Mouse (Mus musculus) gastrocnemius, adult 18-20 months (tissue): ENCODE data around the gene Gns. TPM values are rescaled to one million over a fixed set of nuclear protein-coding genes. Genes with fewer than 3 reads are reported as not detected.

Experiments
- DNase-seq: peaks from one replicate; pipeline ENCODE4 v3.0.0; 2021; ENCODE audit warnings: low spot score
- total RNA-seq, 2 experiments: library from RNA; stranded (reverse); gene quantifications; 2 replicates each; pipeline ENCODE4 v1.2.3; 2021

The Gns gene
- total RNA-seq, 2 experiments from 2014 or later: 26.8 to 29.2 TPM

DNA sequence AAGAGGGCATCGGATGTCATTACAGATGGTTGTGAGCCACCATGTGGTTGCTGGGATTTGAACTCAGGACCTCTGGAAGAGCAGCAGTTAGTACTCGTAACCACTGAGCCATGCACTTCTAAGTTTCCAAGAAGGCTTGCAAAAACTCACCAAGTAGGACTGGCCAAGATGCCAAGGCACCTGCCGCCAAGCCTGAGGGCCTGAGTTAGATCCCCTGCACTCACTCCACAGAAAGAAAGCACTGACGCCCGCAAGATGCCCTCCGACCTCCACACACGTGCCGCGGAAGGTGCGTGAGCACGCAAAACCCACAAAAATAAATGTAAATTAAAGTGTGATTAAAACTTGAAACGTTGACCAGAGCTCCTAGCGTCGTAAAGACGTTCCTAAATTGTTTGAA is 584 bp upstream of the Gns start:
- no peak for DNase-seq

DNA sequence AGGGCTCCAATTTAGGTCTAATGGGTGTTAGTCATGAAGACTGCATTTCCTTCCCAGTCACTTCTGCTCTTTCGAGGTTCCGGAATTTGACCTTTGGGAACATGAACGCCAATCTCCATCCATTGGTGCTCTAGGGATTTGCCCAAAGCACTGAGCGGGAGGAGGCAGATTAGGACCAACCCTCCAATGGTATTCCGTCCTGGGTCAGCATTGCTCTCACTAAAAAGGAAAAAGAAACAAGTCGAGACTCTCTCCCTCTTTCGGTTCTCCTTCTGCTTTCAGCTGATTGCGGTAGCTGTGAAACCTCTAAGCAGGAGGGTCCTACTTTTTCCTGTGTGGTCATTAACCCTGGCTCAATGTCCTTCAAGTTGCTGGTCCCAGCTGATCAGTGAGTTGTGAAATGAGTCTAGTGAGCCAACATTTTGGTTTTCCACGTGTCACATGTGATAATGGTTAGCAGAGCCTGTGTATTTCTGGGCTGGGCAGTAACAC is 937 bp downstream of the Gns start:
- peak; percentile 48 for DNase-seq

DNA sequence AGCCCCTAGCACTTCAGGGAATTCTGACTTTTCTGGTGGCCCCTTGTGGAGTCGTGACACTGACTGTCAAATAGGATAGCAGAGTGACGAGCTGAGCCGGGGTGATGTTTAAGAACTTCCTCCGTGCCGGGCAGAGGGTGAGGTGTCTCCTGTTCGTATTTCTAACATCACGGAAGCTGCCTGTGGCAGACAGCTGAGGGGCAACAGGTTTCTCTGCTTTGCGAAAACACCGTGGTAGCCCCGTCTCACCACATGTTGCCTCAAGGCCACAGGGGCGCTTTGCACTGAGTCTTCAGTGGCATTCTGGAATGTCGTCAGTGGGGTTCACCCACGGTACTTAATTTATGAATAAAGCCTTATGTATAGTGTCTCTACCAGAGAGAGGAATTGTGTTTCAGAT is 2.4 kb downstream of the Gns start:
- DNase-seq: no peak

DNA sequence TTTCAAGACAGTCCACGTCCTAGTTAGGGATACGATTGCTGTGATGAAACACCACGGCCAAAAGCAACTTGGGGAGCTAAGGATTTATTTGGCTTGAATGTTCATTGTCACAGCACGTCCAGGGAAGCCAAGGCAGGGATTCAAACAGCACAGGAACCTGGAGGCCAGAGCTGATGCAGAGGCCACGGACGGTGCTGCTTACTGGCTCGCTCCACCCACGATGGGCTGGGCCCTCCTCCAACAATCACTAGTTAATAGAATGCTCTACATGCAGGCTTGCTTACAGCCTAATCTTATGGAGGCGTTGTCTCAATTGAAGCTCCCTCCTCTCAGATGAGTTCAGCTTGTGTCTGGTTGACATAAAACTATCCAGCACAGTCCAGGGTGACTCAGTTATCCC is 2.9 kb downstream of the Gns start:
- DNase-seq: no peak

DNA sequence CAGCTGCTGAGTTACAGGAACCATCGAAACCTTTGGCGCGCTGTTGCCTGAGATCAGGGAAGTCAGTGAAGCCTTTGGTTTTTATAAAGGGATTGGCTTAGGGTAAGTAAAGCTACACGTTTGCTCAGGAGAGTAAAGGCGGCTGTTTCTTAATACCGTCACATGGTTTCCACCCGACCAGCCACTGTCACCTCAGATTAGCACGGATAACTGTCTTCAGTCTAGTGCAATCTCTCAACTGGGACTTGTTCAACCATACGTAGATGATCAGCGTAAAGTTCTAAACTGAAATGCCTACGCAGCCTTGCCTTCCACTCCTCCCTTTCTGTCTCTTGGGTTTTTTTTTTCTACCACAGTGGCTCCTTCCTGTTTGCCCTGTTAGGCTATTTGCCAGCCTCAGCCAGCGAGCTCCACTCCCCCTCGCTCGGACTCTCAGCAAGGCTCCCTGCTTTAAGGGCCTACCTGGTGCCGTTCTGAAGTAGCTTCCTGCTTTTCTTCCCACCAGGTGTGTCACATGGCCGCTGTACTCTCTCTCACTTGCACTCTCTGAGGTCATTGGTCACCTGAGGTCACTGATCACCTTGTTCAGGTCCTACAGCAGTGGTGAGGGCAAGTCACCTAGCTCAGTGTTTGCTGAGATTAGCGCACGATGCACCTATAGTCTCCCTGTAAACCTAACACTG is 4.0 kb downstream of the Gns start:
- no peak for DNase-seq

DNA sequence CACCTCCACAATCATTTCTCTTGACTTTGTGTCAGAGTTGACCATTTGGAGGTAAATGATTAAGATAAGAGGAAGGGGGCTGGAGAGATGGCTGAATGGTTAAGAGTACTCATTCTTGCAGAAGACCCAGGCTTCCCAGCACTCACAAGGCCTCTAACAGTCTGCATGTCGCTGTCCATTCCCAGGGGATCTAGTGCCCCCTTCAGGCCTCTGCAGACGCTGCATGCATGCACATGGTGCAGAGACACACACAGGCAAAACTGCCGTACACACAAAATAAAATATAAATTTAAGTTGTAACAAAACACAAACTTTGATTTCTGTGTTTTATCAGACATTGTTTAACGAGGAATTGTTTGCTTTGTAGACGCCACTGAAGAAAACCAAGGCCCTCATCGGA is 5.9 kb downstream of the Gns start:
- no peak for DNase-seq

DNA sequence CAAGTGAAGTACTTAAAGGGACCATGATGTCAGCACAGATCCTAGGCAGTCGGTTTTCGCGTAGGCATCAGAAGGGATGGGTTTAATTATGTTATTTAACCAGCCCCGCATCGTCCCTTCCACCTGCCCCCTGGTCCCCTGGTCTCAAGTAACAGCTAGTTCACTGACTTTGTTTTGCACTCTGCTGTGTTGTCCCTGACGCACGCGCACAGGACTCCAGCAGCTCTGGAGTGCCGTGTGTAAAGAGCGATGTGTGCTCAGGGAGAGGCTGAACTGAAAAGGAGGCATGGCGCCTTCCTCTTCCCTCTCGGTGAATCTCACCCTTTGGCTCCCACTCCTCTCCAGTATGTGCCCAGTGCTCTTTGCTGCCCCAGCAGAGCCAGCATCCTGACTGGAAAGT is 9.1 kb downstream of the Gns start:
- DNase-seq: no peak

DNA sequence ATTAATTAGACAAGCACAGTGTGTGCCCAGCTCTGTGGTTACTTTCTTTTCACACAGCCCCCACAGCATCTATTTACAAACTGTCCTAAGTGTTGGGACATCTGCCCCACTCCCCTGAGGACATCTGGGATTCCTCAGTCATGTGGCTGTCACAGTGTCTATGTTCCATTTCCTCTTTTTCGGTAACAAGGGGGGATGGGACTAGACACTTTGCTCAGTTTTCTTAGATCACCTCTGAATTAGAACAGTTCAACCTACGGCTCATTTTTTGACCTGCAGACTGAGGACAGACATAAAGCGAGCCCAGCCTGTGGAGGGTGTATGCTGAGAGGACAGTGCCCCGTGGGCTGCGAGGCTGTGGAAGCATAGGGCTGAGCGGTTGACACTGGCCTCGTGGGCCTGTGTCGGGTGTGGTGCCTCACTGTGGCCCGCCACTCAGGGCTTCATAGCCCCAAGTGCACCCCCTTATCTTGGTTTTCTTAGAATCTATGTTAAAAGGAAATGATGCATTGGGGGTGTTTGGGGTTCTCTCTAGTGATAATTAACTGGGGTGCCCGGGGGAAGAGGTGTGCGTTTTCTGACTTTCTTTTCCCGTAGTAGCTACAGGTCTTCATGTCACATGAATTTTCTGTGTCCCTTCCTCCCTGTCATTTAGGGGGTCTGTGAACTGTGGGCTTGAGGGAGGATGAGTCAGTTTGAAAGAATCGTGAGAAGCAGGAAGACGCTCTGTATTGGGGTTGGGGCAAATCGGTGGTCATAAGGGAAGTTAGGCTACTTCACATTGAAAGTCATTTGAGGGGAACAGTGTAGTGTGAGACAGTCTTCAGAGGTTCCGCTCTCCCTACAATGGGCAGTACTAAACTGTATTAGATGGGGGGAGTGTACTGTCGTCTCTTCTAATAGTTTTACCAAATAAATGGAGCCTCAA is 10.1 kb downstream of the Gns start:
- DNase-seq: peak; percentile 29

DNA sequence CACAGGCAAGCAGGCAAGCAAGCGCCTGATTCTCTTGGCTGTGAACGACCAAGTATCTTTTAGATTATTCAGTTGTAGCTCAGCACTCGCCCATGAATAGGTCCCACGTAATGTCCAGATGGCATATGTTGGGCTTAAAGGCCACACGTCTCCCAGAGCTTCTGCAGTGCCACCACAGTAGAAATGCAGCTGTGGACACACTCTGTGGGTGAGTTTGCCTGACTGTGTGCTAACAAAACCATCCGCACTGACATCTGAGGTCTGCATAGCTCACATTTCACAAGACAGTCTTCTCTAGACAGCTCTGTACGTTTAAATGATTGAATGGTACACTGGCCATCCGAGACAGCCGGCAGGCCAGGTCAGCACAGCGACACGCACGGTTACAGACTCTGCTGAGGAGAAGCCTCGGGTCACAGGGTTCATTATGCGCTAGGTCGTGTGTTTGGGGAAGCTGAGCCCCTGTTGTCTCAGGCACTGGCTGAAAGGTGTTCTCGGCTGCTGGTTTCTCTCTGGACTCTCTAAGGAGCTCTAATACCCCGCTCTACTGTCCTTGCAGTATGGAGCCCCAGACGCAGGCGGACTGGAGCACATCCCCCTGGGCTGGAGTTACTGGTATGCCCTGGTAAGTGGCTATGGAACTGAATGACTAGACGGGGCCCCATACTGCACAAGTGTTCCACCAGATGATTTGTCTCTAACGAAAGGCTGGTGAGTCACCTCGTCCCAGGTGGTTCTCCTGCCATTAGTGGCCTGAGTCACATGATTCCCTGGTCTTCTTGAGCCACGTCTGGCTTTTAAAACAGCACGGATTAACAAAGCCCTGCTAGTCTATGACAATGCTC is 11.0 kb downstream of the Gns start:
- no peak for DNase-seq

DNA sequence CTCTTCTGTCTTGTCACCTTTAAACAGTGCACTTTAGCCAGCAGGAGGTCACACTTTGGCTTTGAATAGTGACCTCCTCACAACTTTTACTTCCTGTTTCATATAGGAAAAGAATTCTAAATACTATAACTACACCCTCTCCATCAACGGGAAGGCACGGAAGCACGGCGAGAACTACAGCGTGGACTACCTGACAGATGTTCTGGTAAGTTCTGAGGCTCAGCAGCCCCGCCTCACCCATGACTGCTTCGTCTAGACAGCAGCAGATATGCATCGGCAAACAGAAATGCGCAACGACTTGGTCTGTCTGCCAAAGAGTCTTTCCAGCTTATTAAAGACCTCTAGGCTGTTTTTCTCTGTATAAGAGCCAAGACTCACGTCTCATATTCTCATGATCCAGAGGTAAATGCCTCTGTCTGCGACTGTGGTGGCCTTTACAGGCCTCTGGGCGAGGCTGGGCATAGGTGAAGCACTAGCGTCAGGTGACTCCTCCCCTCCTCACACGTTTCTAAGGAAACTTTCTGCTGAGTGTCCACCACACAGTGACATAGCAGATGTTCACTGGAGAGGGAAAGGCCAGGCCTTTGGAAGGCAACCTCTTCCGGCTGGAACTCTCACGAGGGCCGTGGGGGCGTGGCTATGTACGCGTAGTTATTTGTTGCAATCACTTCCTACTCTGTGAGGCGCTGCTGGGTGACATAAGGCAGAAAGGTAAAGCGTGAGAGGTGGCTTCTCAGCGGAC is 11.8 kb downstream of the Gns start:
- no peak for DNase-seq

DNA sequence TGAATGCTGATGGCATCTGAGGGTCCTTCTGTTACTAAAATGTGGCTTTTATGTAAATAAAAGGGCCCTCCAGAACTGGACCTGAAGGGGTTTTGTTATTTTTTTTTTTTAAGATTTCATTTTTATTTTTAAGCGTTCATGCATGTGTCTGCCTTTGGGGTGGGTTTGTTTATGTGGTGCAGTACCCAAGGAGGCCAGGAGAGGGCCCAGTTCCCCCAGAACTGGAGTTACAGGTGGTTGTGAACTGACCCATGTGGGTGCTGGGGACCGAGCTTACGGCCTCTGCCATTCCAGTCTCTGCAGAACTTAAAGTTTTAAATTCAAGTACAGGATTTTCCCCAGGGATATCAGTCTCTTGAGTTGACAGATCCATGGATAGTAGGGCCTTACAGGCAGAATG is 14.5 kb downstream of the Gns start:
- DNase-seq: no peak

DNA sequence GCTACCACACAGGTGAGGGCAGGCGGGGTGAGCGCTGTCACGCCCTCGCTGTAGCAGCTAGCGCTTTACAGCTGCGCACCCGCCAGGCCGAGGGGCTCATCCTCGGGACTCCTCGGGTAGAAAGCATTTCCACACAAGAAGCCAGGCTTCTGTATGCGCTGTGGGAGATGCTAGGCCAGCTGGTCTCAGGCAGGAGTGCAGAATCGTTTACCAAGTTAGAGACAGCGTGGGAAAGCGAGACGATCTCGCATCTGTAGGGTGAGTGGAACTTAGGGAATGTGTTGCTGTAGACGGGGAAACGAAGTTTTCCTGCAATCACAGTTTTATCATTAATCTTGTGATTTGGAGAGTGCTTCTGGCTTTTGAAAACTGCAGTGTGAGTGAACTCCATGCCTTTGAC is 16.4 kb downstream of the Gns start:
- DNase-seq: no peak

DNA sequence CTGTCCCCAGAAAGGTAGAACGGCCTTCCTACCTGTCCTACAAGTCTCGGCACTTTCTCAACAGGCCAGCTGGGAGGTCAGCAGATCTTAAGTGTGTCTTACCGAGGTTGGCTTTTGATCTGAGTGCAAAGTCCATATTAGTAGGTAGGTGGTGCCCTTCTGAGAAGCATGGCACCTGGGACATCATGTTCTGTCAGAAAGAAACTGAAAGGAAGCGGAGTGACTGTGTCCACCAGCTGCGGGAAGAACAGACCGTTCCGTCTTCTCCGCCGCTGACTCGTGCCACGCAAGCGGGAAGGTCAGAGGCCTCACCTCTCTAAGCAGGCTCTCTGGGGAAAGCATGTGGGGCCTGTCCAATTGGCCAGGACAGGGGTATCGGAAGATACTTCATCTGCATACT is 19.8 kb downstream of the Gns start:
- no peak for DNase-seq

DNA sequence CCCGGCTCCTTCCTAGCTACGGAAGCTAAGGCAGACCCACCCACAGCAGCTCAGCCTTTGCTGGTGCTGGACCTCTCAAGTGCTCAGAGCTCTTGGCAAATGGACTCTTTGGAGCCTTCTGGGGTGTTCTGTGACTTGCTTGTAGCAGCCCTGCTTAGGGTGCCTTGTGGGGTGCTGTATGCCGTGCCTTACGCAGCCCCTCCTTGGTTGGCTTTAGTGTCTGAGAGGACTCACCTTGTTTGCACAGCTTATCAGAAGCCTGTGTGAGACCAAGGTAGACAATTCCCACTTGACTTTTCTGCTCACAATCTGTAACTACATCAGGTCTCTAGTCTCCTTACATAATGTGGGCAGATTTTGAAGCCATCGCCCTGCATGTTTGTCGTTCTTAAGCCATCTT is 20.8 kb downstream of the Gns start:
- DNase-seq: no peak

DNA sequence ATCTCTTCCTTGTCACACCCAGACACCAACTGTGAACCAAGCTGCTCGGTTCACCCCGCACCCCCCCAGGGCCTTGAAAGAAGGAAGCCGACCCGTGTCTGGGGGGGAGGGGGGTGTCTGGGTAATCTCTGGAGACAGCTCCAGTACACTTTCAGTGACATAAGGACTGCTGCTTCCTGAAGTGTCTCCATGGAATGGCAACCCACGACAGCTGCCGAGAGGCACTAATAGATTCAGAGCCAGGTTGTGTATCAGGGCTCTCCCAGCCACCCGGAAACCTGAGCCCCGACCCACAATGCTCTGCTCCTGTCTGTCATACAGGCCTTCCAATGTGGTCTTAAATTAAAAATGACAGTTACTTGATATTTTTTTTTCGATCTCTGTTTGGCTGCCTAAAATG is 21.5 kb downstream of the Gns start:
- peak; percentile 58 for DNase-seq

DNA sequence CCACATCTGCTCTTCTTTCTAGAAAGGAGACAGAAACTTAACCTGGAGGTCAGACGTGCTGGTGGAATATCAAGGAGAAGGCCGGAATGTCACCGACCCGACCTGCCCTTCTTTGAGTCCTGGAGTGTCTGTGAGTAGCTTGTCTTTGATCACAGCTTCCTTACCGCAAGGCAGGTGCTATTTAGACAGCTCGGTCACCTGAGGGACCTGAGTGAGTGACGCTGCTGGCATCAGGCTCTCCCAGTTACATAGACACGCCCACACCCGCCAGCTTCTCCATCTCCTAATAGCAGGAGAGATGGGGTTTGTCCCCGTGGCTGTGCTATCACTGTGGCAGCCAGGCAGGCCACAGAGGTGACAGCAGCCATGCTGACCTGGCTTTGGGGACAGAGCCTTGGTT is 25.7 kb downstream of the Gns start:
- no peak for DNase-seq

DNA sequence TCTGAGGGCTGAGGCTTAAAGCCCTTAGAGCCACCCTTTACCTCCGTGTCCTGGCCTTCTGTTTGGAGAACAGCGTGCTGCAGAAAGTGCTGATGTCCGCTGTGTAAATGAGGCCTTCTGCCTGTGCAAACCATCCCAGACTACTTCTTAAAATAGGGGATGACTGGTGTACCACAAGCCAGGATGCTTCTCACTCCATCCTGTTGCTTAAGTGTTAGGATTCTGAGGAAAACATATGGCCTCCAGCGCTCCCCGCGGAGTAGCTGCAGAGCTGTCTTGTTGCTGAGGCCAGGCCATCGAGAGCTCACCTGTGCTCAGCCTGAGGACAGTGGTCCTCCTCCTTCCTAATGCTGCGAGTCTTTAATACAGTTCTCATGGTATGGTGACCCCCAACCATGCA is 27.0 kb downstream of the Gns start:
- DNase-seq: no peak

DNA sequence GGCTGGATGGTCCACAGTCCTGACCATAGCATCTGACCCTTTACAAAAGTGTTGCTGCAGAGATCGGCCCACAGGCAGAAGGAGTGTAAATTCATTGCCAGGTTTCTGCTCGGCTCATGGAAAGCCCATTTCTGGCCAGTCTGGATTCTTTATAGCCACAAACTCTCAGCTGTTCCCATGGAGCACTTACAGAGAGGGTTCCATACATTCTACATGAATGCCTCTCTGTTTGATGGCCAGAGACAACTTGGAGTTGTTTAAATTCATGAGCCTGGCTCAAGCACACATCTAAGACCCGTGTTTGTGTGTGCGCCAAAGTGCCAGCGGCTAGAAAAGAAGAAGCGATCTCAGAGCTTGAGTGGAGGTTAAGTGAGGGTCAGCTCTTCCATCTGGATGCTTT is 29.4 kb downstream of the Gns start:
- DNase-seq: no peak

DNA sequence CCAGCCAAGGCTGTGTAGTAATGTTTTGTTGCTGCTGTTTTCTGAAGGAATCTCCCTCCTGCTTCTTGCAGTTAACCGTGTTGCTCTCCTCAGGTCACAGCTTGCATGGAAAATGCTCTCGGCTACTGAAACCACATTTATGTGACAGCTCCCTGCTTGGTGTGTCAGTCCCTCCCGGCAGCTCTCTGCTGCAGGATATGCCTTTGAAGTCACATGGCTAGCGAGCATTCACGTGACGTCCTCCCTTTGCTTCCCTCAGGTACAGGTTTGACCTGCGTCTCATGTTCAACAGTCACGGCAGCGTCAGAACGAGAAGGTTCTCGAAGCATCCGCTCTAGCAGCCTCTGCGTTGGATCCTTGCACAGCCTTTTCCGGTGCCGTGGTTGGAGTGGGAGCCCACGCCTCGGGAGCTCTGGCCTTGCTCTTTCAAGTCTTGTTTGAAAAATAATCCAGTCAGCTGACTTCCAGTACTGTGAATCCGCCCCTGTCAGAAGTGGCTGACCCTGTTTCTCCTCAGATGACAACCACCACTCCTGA is 30.0 kb downstream of the Gns start:
- no peak for DNase-seq

DNA sequence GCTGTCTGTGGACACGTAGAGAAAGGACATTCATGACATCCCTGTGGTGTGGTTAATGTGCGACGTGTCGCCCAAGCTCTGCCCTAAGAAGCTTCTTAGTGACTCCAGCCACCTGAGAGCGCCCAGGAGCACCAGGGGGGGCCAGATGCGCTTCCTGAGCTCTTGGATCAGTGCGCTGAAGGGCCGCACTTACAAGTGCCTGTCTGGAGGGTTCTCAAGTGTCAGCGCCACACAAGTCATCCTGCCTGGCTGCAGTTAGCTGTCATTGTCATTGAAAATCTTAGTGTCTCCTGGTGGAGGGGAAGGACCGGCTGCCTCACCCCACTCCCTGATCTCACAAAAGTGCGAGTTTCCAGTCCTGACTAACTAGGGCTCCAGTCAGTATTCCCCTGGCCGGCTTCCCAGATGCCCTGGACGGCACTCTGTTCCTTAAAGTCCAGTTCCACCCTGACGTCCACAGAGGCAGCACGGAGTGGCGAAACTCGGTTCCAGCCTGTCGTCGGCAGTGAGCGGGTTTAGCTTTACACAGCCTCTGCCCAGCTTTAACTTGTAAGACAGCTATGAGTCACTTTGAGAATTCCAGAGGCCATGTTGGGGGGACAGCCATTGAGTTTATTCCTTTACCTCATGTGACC is 30.8 kb downstream of the Gns start:
- DNase-seq: no peak

DNA sequence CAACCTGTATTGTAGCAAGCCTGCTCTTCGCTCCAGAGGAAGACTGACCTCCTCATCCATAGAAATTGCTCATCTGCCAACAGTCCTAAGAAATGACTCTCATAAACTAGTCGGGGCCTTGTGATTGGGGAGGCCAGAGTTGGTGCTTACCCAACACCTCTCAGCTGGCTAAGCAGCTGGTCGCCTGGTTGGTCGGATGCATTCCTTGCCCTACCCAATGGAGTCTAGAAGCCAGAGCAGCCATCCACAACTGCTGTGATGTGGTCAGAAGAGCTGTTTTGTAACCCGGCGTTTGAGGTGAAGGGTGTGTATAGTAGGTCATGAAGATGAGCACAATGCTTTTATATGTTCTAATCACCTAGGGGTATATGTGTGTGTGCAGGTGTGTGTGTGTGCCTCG is 33.7 kb downstream of the Gns start:
- no peak for DNase-seq
